Mouse (Mus musculus): ENCODE measurements around the gene Ltv1.

Ltv1 gene

DNA sequence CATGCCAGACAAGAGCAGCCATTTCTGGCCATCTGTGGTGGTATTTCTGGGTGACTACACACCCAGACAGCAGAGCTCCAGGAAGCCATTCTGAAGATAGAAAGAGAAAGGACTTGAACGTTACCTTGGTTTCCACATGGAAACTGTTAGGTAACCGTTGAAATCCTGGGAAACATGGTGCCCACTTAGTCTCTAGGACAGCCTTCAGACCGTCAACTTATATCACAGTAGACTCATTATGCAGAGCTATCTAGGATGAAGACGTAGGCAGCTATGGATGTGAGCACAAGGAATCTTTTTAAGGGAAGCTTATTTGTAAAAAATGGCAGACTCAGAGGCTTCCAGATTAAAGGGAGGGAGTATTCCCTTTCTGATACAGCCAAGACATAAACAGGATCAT lies 59.1 kb downstream of the Ltv1 start:
- DNase-seq (ENCODE audit: inconsistent age in 2 of 2, low spot score in 1 of 2) = no peak
